Mouse (Mus musculus) thymus, adult 2 months (tissue): ENCODE measurements around the gene Pdf. TPM values are rescaled to one million over a fixed set of nuclear protein-coding genes. Genes with fewer than 3 reads are reported as not detected.

Experiments
- DNase-seq: peaks from one replicate; pipeline ENCODE4 v3.0.0; 2021
- H3K27ac ChIP-seq: fragments of 200-500 bp; 2 replicates; pipeline ENCODE4 v1.5.1; 2012; ENCODE audit warnings: low read length, control low read depth; ENCODE audit not compliant: control insufficient read depth, insufficient read depth
- H3K27me3 ChIP-seq: fragments of 200-500 bp; 2 replicates; pipeline ENCODE4 v1.6.1; 2012; ENCODE audit warnings: mild to moderate bottlenecking, low read length, moderate library complexity, mixed read lengths; ENCODE audit not compliant: control insufficient read depth, insufficient read depth
- H3K36me3 ChIP-seq: fragments of 200-500 bp; 2 replicates; pipeline ENCODE4 v1.6.1; 2012; ENCODE audit warnings: mild to moderate bottlenecking, low read length, moderate library complexity; ENCODE audit not compliant: control insufficient read depth, insufficient read depth
- H3K4me1 ChIP-seq: fragments of 200-500 bp; replicated peaks from 2 replicates; pipeline ENCODE4 v1.6.1; 2012; ENCODE audit warnings: low read length; ENCODE audit not compliant: control insufficient read depth, insufficient read depth
- H3K4me3 ChIP-seq: fragments of 200-500 bp; 2 replicates; pipeline ENCODE4 v1.5.1; 2012; ENCODE audit warnings: mild to moderate bottlenecking, low read length, control low read depth, moderate library complexity; ENCODE audit not compliant: control insufficient read depth, insufficient read depth
- CTCF ChIP-seq: fragments of 200-500 bp; IDR thresholded peaks from 2 replicates; pipeline ENCODE4 v1.5.1; 2012; ENCODE audit warnings: mild to moderate bottlenecking, control low read depth, low read length, moderate library complexity, borderline replicate concordance; ENCODE audit not compliant: control insufficient read depth, poor library complexity, insufficient read depth; ENCODE audit errors: extremely low read depth
- POLR2A ChIP-seq: fragments of 200-500 bp; IDR thresholded peaks from 2 replicates; pipeline ENCODE4 v1.6.1; 2012; ENCODE audit warnings: mild to moderate bottlenecking, low read length, control low read depth, moderate library complexity; ENCODE audit not compliant: control insufficient read depth, poor library complexity, insufficient read depth; ENCODE audit errors: extremely low read depth
- WGBS: fragments of 180-500 bp; shearing (Covaris S2); methylation state at CpG from one replicate; pipeline ENCODE4 v1.1.7; 2018; 5-methylcytosine and 5-hydroxymethylcytosine counted together
- polyA plus RNA-seq: library from polyadenylated mRNA; depleted of rRNA; stranded (reverse); fragments of >200 nt; gene quantifications from 2 replicates; pipeline ENCODE4 v1.2.3, GENCODE M21; 2012

Gene Pdf
- polyA plus RNA-seq, 1 experiment, result 32.2 TPM

DNA sequence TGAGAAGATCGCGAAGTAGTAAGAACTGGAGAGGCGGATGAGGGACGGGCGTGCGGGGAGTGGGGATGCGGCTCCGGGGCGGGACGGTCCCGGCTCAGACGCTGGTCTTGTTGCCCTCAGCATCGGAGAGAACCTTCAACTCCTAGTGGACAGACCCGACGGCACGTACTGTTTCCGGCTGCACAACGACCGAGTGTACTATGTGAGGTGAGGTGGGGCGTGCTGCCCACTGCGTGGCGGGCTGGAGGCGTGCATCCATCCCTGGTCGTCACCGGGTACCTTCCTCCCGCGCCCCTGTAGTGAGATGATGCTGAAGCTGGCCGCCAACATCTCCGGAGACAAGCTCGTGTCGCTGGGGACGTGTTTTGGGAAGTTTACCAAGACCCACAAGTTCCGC lies 8.6 kb upstream of the Pdf start:
- DNase-seq, result no peak
- H3K4me3 ChIP-seq, result peak overlapping the region; percentile 70
- H3K27me3 ChIP-seq, result no peaks in the 10 kb centered on the region
- H3K36me3 ChIP-seq, result peaks cover 22% of the 10 kb centered on the region
- H3K4me1 ChIP-seq, result peaks cover 6% of the 10 kb centered on the region
- no peak overlapping the region for H3K27ac ChIP-seq
- TF ChIP-seq POLR2A (no peak), CTCF (0 out of 2 replicates have a peak, but pooled peaks have one; percentile 5)
- 1% methylated on average over 33 of the region's 33 CpGs for WGBS

DNA sequence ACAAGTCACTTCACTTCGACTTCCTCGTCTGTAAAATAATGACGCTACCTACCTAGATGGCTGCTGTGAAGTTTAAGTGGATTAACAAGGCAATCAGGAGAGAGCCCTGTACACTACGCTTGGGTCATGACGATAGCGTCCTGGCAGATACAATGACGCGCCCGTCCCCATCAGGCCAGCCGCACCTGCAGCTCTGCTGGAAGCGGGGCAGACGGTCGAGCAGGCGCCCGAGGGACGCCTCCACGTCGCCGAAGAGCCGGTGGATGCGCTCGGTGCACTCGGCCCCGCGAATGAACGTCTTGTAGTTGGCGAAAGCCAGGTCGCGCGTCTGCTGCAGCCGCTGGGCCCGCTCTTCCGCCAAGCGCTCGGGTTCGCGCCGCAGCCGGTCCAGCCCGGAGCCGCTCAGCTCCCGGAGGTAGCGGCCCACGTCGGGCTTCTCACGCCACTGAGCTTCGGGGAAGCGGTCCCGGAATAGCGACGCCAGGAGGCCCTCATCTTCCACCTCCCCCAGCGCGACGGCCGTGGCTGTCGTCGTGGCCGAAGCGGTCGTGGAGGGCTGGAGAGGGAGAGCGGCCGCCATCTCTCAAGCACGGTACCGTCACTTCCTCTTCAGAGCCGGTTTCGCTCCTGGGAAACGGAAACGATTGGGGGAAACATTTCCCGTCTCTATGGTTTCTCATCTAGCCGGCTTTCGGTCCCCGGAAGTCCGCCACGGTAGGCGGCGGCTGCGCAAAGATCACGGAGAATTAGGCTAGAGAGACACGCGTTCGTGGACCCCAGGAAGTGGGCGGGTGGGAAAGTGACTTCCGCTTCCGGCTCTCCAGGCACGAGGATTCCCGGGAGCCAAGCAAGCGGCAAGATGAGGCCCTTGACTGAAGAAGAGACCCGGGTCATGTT lies 7.9 kb upstream of the Pdf start, which contains the start of the genes Cog8 and Nip7:
TSS of gene Cog8 (minus strand) at position 614 of the 897 bp plus-strand sequence.
TSS of gene Nip7 (plus strand) at position 802 of the 897 bp plus-strand sequence.
- Histone ChIP-seq H3K4me1 (peaks cover 6% of the 10 kb centered on the region), H3K36me3 (peaks cover 23% of the 10 kb centered on the region), H3K27me3 (no peaks in the 10 kb centered on the region), H3K27ac (no peak within 1 kb of the TSS), H3K4me3 (peak within 1 kb of the TSS; percentile 70)
- TF ChIP-seq CTCF, result peak; percentile 38; the same call in 1 of the 2 replicates
- peak; percentile 89 for TF ChIP-seq POLR2A
- peak; percentile 94 for DNase-seq
- WGBS, result under 1% methylated on average over 88 of the region's 88 CpGs

DNA sequence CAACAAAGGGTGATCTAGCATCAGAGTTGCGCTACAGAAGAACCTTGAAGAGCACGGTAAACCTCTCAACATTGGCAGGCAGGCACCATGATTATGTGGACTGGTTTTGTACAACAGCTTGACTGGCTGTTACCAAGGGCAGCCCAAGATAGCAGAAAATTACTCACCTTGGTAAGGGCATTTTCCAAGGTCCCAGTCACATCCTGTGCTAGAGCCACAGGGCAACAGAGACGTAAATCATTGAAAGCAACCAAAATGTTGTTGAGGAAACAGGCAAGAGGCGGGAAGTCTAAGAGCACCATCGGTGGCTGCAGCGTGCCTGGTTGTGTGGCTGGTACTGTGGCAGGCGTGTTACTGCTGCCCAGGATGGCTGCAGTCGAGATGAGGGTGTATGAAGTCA lies 3.6 kb upstream of the Pdf start:
- Histone ChIP-seq H3K36me3 (peaks cover 23% of the 10 kb centered on the region), H3K4me1 (peaks cover 3% of the 10 kb centered on the region; the same call in 1 of the 2 replicates), H3K27ac (no peak overlapping the region), H3K4me3 (no peak overlapping the region), H3K27me3 (no peaks in the 10 kb centered on the region)
- WGBS, result 97% methylated on average over 8 of the region's 8 CpGs
- no peak for DNase-seq
- TF ChIP-seq POLR2A (no peak), CTCF (no peak)

DNA sequence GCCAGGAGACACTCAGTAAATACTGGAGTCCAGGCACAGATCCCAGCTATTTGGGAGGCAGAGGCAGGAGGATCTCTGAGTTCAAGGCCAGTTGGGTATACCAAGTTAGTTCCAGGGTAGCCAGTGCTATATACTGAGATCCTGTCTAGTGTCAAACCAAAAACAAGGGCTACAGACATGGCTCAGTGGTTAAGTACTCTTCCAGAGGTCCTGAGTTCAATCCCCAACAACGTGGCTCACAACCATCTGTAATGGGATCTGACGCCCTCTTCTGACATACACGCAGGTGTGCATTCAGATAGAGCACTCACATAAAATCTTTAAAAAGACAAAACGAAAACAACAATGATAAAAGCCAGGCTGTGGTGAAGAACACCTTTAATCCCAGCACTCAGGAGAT lies 1.1 kb upstream of the Pdf start:
- TF ChIP-seq POLR2A, result no peak
- no peak for TF ChIP-seq CTCF
- DNase-seq, result no peak
- Histone ChIP-seq H3K4me1 (peaks cover 3% of the 10 kb centered on the region; the same call in 1 of the 2 replicates), H3K27ac (no peak overlapping the region), H3K4me3 (no peak overlapping the region), H3K36me3 (peaks cover 47% of the 10 kb centered on the region), H3K27me3 (no peaks in the 10 kb centered on the region)
- WGBS, result 94% methylated on average over 4 of the region's 4 CpGs

DNA sequence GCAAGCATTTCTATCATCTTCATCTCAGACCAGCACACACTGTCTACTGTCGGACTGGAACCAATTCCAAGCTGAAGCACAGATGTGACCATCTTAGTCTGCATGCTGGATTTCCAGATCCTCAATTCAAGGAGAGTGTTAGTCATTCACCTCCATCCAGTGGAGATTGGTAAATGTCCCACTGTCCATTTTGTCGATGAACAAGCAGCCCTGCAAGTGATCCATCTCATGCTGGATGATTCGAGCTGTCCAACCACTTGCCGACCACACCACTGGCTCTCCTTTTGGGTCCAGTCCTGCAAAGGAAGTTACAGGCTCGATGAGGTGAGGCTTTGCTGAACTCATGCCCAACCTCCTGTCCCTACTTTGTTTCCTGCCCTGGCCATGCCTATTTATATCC lies 1.4 kb downstream of the Pdf start:
- Histone ChIP-seq H3K27me3 (no peaks in the 10 kb centered on the region), H3K36me3 (peaks cover 60% of the 10 kb centered on the region), H3K27ac (no peak overlapping the region), H3K4me3 (no peak overlapping the region), H3K4me1 (peaks cover 3% of the 10 kb centered on the region; the same call in 1 of the 2 replicates)
- DNase-seq, result no peak
- WGBS, result 76% methylated on average over 5 of the region's 5 CpGs
- TF ChIP-seq POLR2A (no peak), CTCF (no peak)

DNA sequence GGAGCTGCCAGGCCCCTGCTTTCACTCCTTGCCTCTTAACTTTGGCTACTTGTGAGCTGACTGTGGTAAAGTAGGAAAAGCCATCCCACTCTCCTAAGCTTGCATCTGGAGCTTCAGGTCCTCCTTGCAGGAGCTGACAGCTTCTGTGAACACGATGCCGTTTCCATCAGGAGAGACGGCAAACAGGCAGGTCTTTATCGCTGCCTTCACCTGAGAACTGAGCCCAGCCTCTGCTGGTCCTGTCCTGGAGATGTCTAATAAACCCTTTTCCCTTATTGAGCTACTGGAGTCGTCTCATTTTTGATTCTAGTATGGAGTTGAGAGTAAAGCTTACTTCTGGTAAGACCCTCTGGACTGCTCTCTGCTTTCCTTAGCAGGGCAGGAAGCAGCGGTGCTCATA lies 2.9 kb downstream of the Pdf start:
- Histone ChIP-seq H3K4me3 (no peak overlapping the region), H3K4me1 (peaks cover 3% of the 10 kb centered on the region; the same call in 1 of the 2 replicates), H3K27ac (no peak overlapping the region), H3K36me3 (peaks cover 68% of the 10 kb centered on the region), H3K27me3 (no peaks in the 10 kb centered on the region)
- no peak for TF ChIP-seq POLR2A
- TF ChIP-seq CTCF, result no peak
- no peak for DNase-seq
- WGBS, result 91% methylated on average over 6 of the region's 6 CpGs
